Mouse (Mus musculus): ENCODE data around the gene Rusc1. TPM values are rescaled to one million over a fixed set of nuclear protein-coding genes. Genes with fewer than 3 reads are reported as not detected.
"Not testable (repeated sequence)": the region's sequence is repeated elsewhere in the genome, so short reads cannot be mapped to it uniquely, and the experiment has no call there.

Gene Rusc1
- polyA plus RNA-seq, 1 experiment from 2014 or later, result 90.1 TPM

DNA sequence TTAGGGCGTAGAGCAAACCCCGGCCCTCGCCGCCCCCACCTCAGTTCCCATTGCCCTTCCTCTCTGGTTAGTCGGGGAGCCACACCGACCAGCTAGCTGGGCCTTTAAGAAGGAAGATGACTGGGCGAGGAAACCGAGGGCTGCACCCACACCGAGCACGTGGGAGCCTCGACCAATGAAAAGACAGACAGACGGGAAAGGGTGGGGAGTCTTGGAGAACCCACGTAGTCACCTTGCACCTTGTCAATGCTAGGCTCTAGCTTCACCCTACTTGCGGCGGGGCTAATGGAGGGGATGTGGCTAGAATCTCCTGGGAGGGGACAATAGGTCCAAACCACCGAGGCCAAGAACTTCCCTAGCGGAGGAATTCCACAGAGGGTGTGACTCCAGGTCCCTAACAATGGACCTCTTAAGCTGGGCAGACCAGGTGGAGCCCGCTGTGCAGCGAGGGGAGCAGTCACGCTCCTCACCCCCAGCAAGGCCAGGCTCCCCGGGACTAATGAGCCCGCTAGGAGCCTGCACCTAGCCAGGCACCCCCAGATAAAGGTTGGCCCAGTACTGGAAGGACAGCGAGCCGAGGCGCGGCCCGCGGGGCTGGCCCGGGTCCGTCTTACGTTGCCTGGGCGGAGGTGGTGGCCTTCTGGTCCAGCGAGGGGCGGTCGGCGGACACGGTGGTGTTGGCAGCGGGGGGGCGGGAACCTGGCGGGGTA lies 3.1 kb downstream of the Rusc1 start:
- peaks cover 52% of the 10 kb centered on the region for H3K36me3 ChIP-seq (ENCODE audit: control insufficient read depth, insufficient read depth, low read length)

DNA sequence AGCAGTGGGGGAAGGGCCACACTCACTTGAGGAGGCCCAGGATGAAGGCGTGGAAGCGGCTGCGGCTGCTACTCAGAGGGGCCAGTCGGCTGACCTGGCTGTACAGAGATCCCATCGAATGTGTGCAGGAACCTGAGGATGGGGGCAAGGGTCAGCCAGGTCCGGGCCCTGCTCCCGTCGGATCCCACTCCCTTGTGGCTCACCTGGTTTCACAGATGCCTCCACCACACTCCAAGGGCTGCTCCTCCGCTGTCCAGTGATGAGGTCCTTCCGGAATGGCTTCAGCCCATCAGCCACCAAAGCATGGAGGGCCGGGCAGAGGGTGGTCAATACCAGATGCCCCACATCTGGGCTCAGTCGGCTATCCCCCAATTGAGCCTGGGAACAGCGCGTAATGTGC lies 4.1 kb downstream of the Rusc1 start:
- Histone ChIP-seq H3K4me1 (ENCODE audit: control insufficient read depth, insufficient read depth, low read length) (peaks cover 16% of the 10 kb centered on the region; the same call in 1 of the 2 replicates), H3K27me3 (ENCODE audit: control insufficient read depth, insufficient read depth, low read length) (0 out of 2 replicates have a peak, but pooled peaks cover 4% of the 10 kb centered on the region), H3K36me3 (ENCODE audit: control insufficient read depth, insufficient read depth, low read length) (peaks cover 51% of the 10 kb centered on the region), H3K4me2 (ENCODE audit: low read length) (peak overlapping the region; percentile 80), H3K9ac (replicated peaks; ENCODE audit: low read length) (no peak overlapping the region), H3K27ac (replicated peaks; ENCODE audit: low read depth, low read length) (no peak overlapping the region), H3K4me3 (replicated peaks; ENCODE audit: low read depth, low read length) (peak overlapping the region; percentile 68; the same call in 1 of the 2 replicates), H3K9me3 (ENCODE audit: control insufficient read depth, low read length) (no peaks in the 10 kb centered on the region)
- 69% methylated on average over 14 of the region's 14 CpGs for WGBS
- ATAC-seq (ENCODE audit: low FRiP score, low TSS enrichment) (no peak), DNase-seq (no peak)

More for the DNA sequence above, 3.1 kb downstream of the Rusc1 start:
- ATAC-seq (ENCODE audit: low FRiP score, low TSS enrichment) (peak; percentile 70), DNase-seq (peak; percentile 88)
- Histone ChIP-seq H3K9ac (replicated peaks; ENCODE audit: low read length) (peak overlapping the region; percentile 84), H3K4me1 (ENCODE audit: control insufficient read depth, insufficient read depth, low read length) (peaks cover 16% of the 10 kb centered on the region; the same call in 1 of the 2 replicates), H3K4me3 (replicated peaks; ENCODE audit: low read depth, low read length) (peak overlapping the region; percentile 68), H3K4me2 (ENCODE audit: low read length) (peak overlapping the region; percentile 80), H3K9me3 (ENCODE audit: control insufficient read depth, low read length) (no peaks in the 10 kb centered on the region), H3K27me3 (ENCODE audit: control insufficient read depth, insufficient read depth, low read length) (0 out of 2 replicates have a peak, but pooled peaks cover 4% of the 10 kb centered on the region), H3K27ac (replicated peaks; ENCODE audit: low read depth, low read length) (peak overlapping the region; percentile 56)
- WGBS, result under 1% methylated on average over 40 of the region's 40 CpGs

DNA sequence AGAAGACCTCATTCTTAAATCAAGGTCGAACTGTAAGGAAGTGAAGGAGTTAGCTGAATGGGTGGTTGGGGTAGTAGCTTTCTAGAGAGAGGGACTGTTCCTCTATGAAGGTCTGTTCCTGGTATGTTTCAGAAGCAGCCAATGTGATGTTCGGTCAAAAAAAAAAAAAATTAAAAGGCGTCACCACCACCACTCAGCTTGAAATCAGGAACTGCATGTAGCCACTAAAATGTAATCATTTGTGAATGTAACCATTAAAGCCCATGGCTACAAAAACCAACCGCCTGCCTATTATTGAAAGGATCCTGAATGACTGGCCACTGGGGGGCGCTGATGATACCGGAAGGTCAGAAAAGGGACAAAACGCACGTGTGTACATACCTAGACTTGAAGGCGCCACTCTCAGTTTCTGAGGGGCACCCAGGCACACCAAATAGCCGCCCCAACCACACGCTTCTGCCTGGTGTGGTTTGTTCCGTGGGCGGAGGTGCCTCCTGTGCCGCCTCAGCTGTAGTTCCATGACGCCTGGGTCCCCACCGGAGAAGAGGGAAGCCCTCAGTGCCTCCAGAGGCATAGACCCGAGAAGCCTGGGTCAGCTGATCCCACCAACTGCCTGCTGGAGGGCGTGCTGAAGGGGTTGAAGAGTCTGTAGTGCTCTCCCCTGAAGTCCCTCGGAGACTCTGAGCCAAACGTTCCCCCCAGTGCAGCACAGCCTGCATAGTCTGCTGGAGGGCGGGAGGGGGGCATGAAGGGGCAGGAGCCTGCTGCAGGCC lies 5.6 kb downstream of the Rusc1 start:
- ATAC-seq (ENCODE audit: low FRiP score, low TSS enrichment), result no peak
- 0 out of 2 replicates have a peak, but pooled peaks cover 4% of the 10 kb centered on the region for H3K27me3 ChIP-seq (ENCODE audit: control insufficient read depth, insufficient read depth, low read length)
- peak; percentile 88 for DNase-seq
- no peak overlapping the region for H3K4me3 ChIP-seq (replicated peaks; ENCODE audit: low read depth, low read length)
- no peak overlapping the region for H3K9ac ChIP-seq (replicated peaks; ENCODE audit: low read length)
- WGBS, result 34% methylated on average over 21 of the region's 21 CpGs
- H3K4me2 ChIP-seq (ENCODE audit: low read length), result no peak overlapping the region
- H3K27ac ChIP-seq (replicated peaks; ENCODE audit: low read depth, low read length), result no peak overlapping the region
- H3K36me3 ChIP-seq (ENCODE audit: control insufficient read depth, insufficient read depth, low read length), result peaks cover 51% of the 10 kb centered on the region
- peaks cover 16% of the 10 kb centered on the region; the same call in 1 of the 2 replicates for H3K4me1 ChIP-seq (ENCODE audit: control insufficient read depth, insufficient read depth, low read length)
- no peaks in the 10 kb centered on the region for H3K9me3 ChIP-seq (ENCODE audit: control insufficient read depth, low read length)

DNA sequence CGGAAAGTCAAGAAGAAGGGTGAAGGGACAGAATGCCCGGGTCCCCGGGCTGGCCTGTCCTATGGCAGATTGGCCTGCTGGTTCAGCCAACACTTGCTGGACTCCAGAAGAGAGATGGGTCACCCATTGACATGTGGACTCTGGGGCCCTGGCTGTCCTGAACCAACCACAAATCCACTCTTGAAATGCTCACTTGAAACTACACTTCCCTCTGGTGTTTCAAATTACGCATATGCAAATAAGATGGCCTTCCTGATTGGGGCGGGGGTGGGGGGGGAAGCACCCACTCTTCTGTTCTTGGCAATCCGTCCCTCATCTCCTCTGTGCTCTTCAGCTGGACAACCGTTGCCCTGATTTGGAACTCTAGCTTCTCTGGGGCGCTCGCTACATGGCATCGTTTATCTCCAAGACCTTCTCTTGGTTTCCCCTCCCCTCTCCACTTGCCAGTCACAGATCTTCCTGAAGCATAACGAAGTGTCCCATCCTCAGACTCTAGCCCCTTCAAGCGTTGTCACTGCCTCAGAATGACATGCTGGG lies 8.4 kb downstream of the Rusc1 start:
- Histone ChIP-seq H3K4me2 (ENCODE audit: low read length) (no peak overlapping the region), H3K9me3 (ENCODE audit: control insufficient read depth, low read length) (no peaks in the 10 kb centered on the region), H3K4me1 (ENCODE audit: control insufficient read depth, insufficient read depth, low read length) (0 out of 2 replicates have a peak, but pooled peaks cover 7% of the 10 kb centered on the region), H3K4me3 (replicated peaks; ENCODE audit: low read depth, low read length) (no peak overlapping the region), H3K27ac (replicated peaks; ENCODE audit: low read depth, low read length) (no peak overlapping the region), H3K27me3 (ENCODE audit: control insufficient read depth, insufficient read depth, low read length) (0 out of 2 replicates have a peak, but pooled peaks cover 4% of the 10 kb centered on the region), H3K36me3 (ENCODE audit: control insufficient read depth, insufficient read depth, low read length) (peaks cover 63% of the 10 kb centered on the region), H3K9ac (replicated peaks; ENCODE audit: low read length) (no peak overlapping the region)
- WGBS, result 85% methylated on average over 12 of the region's 12 CpGs
- DNase-seq (no peak), ATAC-seq (ENCODE audit: low FRiP score, low TSS enrichment) (no peak)

DNA sequence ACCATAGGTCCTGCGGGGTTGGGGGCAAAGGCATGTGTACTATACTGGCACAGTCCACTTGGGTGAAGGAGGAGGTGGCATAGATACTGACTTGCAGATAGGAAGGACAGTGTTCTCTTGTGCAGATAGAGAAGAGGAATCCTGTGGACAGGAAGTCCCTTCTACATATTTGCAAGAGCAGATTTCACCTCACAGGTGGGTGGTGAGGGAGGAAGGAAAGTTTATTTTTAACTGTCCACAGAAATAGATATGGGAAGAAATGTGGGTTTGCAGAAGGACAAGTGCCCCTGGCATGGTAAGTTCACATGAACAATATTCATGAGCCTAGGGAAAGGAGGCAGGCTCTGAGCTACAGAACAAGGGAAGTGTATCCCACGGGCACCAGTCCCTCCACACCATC lies 9.0 kb downstream of the Rusc1 start:
- 82% methylated on average over 2 of the region's 2 CpGs for WGBS
- Histone ChIP-seq H3K36me3 (ENCODE audit: control insufficient read depth, insufficient read depth, low read length) (peaks cover 67% of the 10 kb centered on the region), H3K4me2 (ENCODE audit: low read length) (no peak overlapping the region)

DNA sequence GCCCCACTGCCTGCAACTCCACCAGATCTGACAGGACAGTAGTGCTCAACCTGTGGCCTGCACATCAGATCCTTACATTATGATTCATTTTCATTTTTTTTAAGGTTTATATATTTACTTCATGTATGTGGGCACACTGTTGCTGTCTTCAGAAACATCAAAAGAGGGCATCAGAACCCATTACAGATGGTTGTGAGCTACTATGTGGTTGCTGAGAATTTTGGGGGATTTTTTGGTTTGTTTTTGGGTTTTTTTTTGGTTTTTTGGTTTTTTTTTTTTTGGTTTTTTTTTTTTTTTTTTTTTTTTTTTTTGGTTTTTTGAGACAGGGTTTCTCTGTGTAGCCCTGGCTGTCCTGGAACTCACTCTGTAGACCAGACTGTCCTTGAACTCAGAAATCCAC lies 10.8 kb downstream of the Rusc1 start:
- H3K9me3 ChIP-seq (ENCODE audit: control insufficient read depth, low read length); H3K9ac ChIP-seq (replicated peaks; ENCODE audit: low read length); ATAC-seq (ENCODE audit: low FRiP score, low TSS enrichment); H3K4me2 ChIP-seq (ENCODE audit: low read length); H3K27ac ChIP-seq (replicated peaks; ENCODE audit: low read depth, low read length); H3K4me1 ChIP-seq (ENCODE audit: control insufficient read depth, insufficient read depth, low read length); DNase-seq; H3K4me3 ChIP-seq (replicated peaks; ENCODE audit: low read depth, low read length); H3K27me3 ChIP-seq (ENCODE audit: control insufficient read depth, insufficient read depth, low read length): not testable (repeated sequence)
- H3K36me3 ChIP-seq (ENCODE audit: control insufficient read depth, insufficient read depth, low read length), result peaks cover 62% of the 10 kb centered on the region

More for the DNA sequence above, 9.0 kb downstream of the Rusc1 start:
- Histone ChIP-seq H3K27ac (replicated peaks; ENCODE audit: low read depth, low read length) (no peak overlapping the region), H3K9me3 (ENCODE audit: control insufficient read depth, low read length) (no peaks in the 10 kb centered on the region), H3K4me3 (replicated peaks; ENCODE audit: low read depth, low read length) (no peak overlapping the region), H3K27me3 (ENCODE audit: control insufficient read depth, insufficient read depth, low read length) (0 out of 2 replicates have a peak, but pooled peaks cover 4% of the 10 kb centered on the region), H3K9ac (replicated peaks; ENCODE audit: low read length) (no peak overlapping the region), H3K4me1 (ENCODE audit: control insufficient read depth, insufficient read depth, low read length) (0 out of 2 replicates have a peak, but pooled peaks cover 1% of the 10 kb centered on the region)
- ATAC-seq (ENCODE audit: low FRiP score, low TSS enrichment) (no peak), DNase-seq (no peak)

DNA sequence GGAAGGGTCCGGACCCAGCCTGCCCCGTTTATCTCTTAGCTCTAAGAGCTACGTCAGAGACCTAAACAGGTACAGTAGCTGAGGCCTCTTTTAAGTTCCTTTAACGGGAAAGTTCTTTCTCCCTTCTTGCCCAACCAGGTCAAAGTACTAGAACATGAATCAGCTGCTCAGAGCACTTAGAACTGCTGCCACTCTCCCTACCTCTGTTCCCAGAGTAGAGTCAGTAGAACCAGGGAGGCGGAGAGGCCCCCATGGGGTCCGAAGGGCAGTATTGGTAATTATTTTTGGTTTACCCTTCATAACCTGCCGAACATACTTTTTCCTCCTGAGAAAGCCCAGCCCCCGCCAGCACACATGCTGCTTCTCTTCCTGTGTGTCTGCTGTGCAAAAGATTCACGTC lies 15.7 kb downstream of the Rusc1 start:
- H3K4me1 ChIP-seq (ENCODE audit: control insufficient read depth, insufficient read depth, low read length), result no peaks in the 10 kb centered on the region
- H3K27me3 ChIP-seq (ENCODE audit: control insufficient read depth, insufficient read depth, low read length), result no peaks in the 10 kb centered on the region
- no peak overlapping the region for H3K27ac ChIP-seq (replicated peaks; ENCODE audit: low read depth, low read length)
- ATAC-seq (ENCODE audit: low FRiP score, low TSS enrichment) (no peak), DNase-seq (no peak)
- H3K9me3 ChIP-seq (ENCODE audit: control insufficient read depth, low read length), result no peaks in the 10 kb centered on the region
- WGBS, result 95% methylated on average over 9 of the region's 9 CpGs
- H3K36me3 ChIP-seq (ENCODE audit: control insufficient read depth, insufficient read depth, low read length), result peaks cover 78% of the 10 kb centered on the region
- no peak overlapping the region for H3K4me3 ChIP-seq (replicated peaks; ENCODE audit: low read depth, low read length)
- H3K9ac ChIP-seq (replicated peaks; ENCODE audit: low read length), result no peak overlapping the region
- no peak overlapping the region for H3K4me2 ChIP-seq (ENCODE audit: low read length)

DNA sequence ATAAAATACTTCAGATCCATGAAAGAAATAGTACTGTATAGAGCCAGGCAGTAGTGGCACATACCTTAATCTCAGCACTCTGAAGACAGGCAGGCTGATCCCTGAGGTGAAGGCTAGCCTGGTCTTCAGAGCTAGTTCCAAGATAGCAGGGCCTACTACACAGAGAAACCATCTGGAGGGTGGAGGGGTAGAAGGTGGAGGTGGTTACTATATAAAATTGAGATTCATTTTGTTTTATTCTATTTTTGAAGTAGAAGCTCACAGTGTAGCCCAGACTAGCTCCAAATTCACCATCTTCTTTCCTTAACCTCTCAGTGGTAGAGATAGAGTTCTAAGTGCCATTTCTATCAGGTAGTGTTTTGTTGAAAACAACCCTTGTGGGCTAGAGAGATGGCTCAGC lies 25.8 kb downstream of the Rusc1 start:
- ATAC-seq (ENCODE audit: low FRiP score, low TSS enrichment) (no peak), DNase-seq (no peak)
- H3K36me3 ChIP-seq (ENCODE audit: control insufficient read depth, insufficient read depth, low read length), result peaks cover 91% of the 10 kb centered on the region
- no peak overlapping the region for H3K9ac ChIP-seq (replicated peaks; ENCODE audit: low read length)
- no peak overlapping the region for H3K4me2 ChIP-seq (ENCODE audit: low read length)
- no peak overlapping the region for H3K27ac ChIP-seq (replicated peaks; ENCODE audit: low read depth, low read length)
- H3K4me3 ChIP-seq (replicated peaks; ENCODE audit: low read depth, low read length), result no peak overlapping the region
- H3K9me3 ChIP-seq (ENCODE audit: control insufficient read depth, low read length), result no peaks in the 10 kb centered on the region
- no peaks in the 10 kb centered on the region for H3K4me1 ChIP-seq (ENCODE audit: control insufficient read depth, insufficient read depth, low read length)
- no peaks in the 10 kb centered on the region for H3K27me3 ChIP-seq (ENCODE audit: control insufficient read depth, insufficient read depth, low read length)

Data from midbrain, embryonic 14.5 days (tissue).